Mouse (Mus musculus) E14TG2a.4 (cell line): ENCODE data around the gene Nxn.

ENCODE experiments used
- CTCF ChIP-seq: conservative IDR thresholded peaks from 2 replicates; pipeline ENCODE4 v1.5.1; 2014; ENCODE audit warnings: low read length
- NANOG ChIP-seq: IDR thresholded peaks from 2 replicates; pipeline ENCODE4 v1.6.1; 2014; ENCODE audit warnings: borderline replicate concordance, low read length, mixed read lengths
- POU5F1 ChIP-seq: IDR thresholded peaks from 2 replicates; pipeline ENCODE4 v1.6.1; 2014; ENCODE audit warnings: low read length, borderline replicate concordance

- TF ChIP-seq CTCF (no peak), POU5F1 (no peak), NANOG (no peak)
Observed at GRCm38 (mm10) chr11:76303368-76303767, 95.6 kb downstream of the Nxn start.
